Mouse (Mus musculus): ENCODE measurements at regions not wholly inside any gene's neighbourhood (a gene's known extent, or its start where the extent isn't known, plus 50 kb on each side); places are given as distances from the start of the nearest gene placed in this dataset.

DNA sequence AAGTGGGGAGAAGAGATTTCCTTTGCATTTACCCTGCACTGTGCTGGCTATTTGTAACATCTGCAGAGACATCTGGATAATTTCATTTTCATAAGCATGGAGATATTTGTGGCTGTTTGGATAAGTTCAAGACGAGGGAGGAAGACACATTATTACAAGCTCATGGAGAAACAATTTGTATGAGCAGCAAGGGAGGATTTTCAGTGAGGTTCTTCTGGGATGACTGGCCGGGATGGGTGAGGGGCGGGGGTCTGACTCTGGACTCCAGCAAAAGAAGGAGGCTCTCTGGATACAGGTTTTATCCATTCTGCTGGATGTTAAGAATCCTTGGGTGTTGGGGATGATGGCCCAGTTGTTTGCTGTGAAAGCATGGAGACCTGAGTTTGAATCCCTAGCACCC lies 246.5 kb upstream of the 9630041A04Rik start:
- no peaks in the 10 kb centered on the region for H3K27me3 ChIP-seq (replicated peaks; ENCODE audit: control insufficient read depth, insufficient read depth, low read length)
- no peak overlapping the region for H3K4me3 ChIP-seq (ENCODE audit: low read depth, low read length)
- WGBS = 89% methylated on average over 3 of the region's 3 CpGs
- no peak for DNase-seq (ENCODE audit: low spot score)
- H3K27ac ChIP-seq (ENCODE audit: low read depth, low read length) = no peak overlapping the region
- no peaks in the 10 kb centered on the region for H3K4me1 ChIP-seq (ENCODE audit: control insufficient read depth, insufficient read depth, low read length)
- H3K4me2 ChIP-seq (ENCODE audit: low read length) = no peak overlapping the region
- no peak overlapping the region for H3K9ac ChIP-seq (ENCODE audit: low read length)
- no peak for ATAC-seq
- H3K9me3 ChIP-seq (replicated peaks; ENCODE audit: control insufficient read depth, low read length) = no peaks in the 10 kb centered on the region
- no peaks in the 10 kb centered on the region for H3K36me3 ChIP-seq (ENCODE audit: control insufficient read depth, insufficient read depth, low read length)

DNA sequence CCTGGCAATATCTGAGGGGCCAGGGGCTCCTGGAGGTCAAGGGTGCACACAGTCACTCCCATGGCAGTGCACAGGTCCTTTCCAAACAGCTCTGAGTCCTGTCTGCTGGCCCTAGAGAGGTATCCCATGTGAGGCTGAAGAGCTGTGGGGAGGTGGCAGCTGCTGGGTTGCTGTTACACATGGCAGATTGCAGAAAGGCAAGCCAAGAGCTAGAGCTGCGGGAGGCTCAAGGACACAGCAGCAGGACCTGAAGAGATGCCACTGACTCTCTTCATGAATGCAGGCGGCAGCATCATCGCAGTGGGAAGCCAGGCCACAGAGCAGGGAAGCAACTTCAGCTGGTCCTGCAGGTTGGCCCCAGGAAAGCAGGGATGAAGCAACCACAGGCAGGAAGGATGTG lies 247.7 kb upstream of the 9630041A04Rik start:
- Histone ChIP-seq H3K4me1 (ENCODE audit: control insufficient read depth, insufficient read depth, low read length) (no peaks in the 10 kb centered on the region), H3K27ac (ENCODE audit: low read depth, low read length) (peak overlapping the region; percentile 2; the same call in 1 of the 2 replicates), H3K9me3 (replicated peaks; ENCODE audit: control insufficient read depth, low read length) (no peaks in the 10 kb centered on the region), H3K36me3 (ENCODE audit: control insufficient read depth, insufficient read depth, low read length) (no peaks in the 10 kb centered on the region), H3K4me3 (ENCODE audit: low read depth, low read length) (no peak overlapping the region), H3K4me2 (ENCODE audit: low read length) (no peak overlapping the region), H3K9ac (ENCODE audit: low read length) (no peak overlapping the region), H3K27me3 (replicated peaks; ENCODE audit: control insufficient read depth, insufficient read depth, low read length) (no peaks in the 10 kb centered on the region)
- peak; percentile 48; the same call in 1 of the 2 replicates for ATAC-seq
- 74% methylated on average over 3 of the region's 3 CpGs for WGBS
- DNase-seq (ENCODE audit: low spot score) = peak; percentile 47

DNA sequence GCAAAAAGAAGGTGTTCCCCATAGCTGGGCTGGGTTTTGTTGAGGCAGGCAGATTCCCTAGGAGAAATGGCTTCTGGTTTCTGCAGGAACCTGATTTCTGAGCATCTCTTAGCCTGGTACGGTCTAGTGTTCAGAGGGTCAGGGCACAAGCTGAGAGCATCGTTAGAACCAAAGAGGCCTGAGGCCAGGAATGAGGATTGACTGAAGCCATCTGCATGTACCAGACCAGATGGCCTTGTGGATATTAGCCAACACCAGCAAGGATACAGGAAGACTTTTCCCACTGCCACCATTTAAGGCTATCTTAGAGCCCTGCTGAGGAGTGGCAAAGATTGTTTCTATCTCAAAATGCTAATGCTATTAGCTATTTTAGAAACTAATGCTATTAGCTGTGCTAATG lies 248.2 kb upstream of the 9630041A04Rik start:
- peak; percentile 23 for DNase-seq (ENCODE audit: low spot score)

DNA sequence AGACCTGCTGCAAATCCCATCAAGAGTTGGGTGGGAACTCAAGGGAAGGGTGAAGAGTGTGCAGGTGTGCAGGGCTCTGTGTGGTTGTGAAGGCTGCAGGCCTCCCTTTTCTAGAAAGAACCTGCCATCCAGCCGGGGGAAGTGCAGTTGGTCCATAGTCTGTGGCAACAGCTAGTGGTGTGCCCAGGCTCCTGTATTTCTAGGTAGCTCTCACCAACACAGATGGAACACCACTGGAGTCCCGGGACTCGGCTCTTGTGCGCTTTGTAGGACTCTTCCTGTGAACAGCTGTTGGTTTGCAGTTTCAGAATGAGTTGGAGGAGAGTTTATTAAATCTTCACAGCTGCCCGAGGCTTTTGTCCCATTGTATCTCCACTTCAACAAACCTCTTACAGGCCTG lies 248.7 kb upstream of the 9630041A04Rik start:
- ATAC-seq (no peak), DNase-seq (ENCODE audit: low spot score) (no peak)
- Histone ChIP-seq H3K4me1 (ENCODE audit: control insufficient read depth, insufficient read depth, low read length) (no peaks in the 10 kb centered on the region), H3K4me3 (ENCODE audit: low read depth, low read length) (no peak overlapping the region), H3K9ac (ENCODE audit: low read length) (no peak overlapping the region), H3K9me3 (replicated peaks; ENCODE audit: control insufficient read depth, low read length) (no peaks in the 10 kb centered on the region), H3K4me2 (ENCODE audit: low read length) (no peak overlapping the region), H3K27me3 (replicated peaks; ENCODE audit: control insufficient read depth, insufficient read depth, low read length) (no peaks in the 10 kb centered on the region), H3K36me3 (ENCODE audit: control insufficient read depth, insufficient read depth, low read length) (no peaks in the 10 kb centered on the region), H3K27ac (ENCODE audit: low read depth, low read length) (no peak overlapping the region)
- WGBS = 86% methylated on average over 5 of the region's 5 CpGs

More for the DNA sequence above, 248.2 kb upstream of the 9630041A04Rik start:
- Histone ChIP-seq H3K9me3 (replicated peaks; ENCODE audit: control insufficient read depth, low read length) (no peaks in the 10 kb centered on the region), H3K4me3 (ENCODE audit: low read depth, low read length) (no peak overlapping the region), H3K4me1 (ENCODE audit: control insufficient read depth, insufficient read depth, low read length) (no peaks in the 10 kb centered on the region), H3K27ac (ENCODE audit: low read depth, low read length) (no peak overlapping the region), H3K9ac (ENCODE audit: low read length) (no peak overlapping the region), H3K36me3 (ENCODE audit: control insufficient read depth, insufficient read depth, low read length) (no peaks in the 10 kb centered on the region), H3K4me2 (ENCODE audit: low read length) (no peak overlapping the region), H3K27me3 (replicated peaks; ENCODE audit: control insufficient read depth, insufficient read depth, low read length) (no peaks in the 10 kb centered on the region)
- 60% methylated on average over 2 of the region's 2 CpGs for WGBS
- no peak for ATAC-seq

DNA sequence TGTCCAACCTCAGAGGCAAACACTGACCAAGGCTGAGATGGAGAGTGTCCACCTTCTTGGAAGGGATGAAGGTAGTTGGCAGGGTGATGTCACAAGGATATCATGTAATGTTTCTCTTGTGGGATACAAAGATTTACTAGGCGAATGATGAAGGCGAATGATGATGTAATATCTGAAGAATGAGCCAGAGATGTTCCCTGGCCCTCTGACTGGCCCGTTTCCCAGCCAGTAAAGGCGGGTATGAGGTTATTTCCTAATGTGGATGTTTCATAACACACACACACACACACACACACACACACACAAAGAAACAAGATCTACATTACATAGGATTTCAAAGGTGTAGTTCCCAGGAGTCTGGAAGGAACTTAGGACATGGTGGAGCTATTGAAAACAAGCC lies 249.1 kb upstream of the 9630041A04Rik start:
- H3K9ac ChIP-seq (ENCODE audit: low read length) = no peak overlapping the region
- H3K27ac ChIP-seq (ENCODE audit: low read depth, low read length) = no peak overlapping the region
- no peaks in the 10 kb centered on the region for H3K27me3 ChIP-seq (replicated peaks; ENCODE audit: control insufficient read depth, insufficient read depth, low read length)
- ATAC-seq = no peak
- 81% methylated on average over 4 of the region's 4 CpGs for WGBS
- H3K4me2 ChIP-seq (ENCODE audit: low read length) = no peak overlapping the region
- H3K4me1 ChIP-seq (ENCODE audit: control insufficient read depth, insufficient read depth, low read length) = no peaks in the 10 kb centered on the region
- H3K9me3 ChIP-seq (replicated peaks; ENCODE audit: control insufficient read depth, low read length) = no peaks in the 10 kb centered on the region
- H3K4me3 ChIP-seq (ENCODE audit: low read depth, low read length) = no peak overlapping the region
- no peak for DNase-seq (ENCODE audit: low spot score)
- H3K36me3 ChIP-seq (ENCODE audit: control insufficient read depth, insufficient read depth, low read length) = no peaks in the 10 kb centered on the region

DNA sequence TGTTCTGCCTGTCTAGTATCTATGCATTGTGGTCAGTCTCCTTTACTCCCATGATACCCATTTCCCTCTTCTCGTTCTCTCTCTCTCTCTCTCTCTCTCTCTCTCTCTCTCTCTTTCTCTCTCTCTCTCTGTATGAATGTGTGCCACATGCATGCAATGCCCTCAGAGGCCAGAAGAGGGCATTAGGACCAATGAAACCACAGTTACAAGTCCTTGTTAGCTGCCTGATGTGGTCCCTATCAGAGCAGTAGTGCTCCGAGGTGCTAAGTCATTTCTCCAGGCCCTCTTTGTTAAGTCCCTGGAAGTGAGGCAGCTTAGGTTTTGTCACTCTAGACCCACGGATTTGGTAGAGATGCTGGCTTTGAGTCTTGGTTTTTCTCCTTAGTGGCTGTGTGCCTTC lies 250.2 kb upstream of the 9630041A04Rik start:
- Histone ChIP-seq H3K4me2 (ENCODE audit: low read length) (no peak overlapping the region), H3K27me3 (replicated peaks; ENCODE audit: control insufficient read depth, insufficient read depth, low read length) (no peaks in the 10 kb centered on the region), H3K36me3 (ENCODE audit: control insufficient read depth, insufficient read depth, low read length) (no peaks in the 10 kb centered on the region), H3K27ac (ENCODE audit: low read depth, low read length) (no peak overlapping the region), H3K4me3 (ENCODE audit: low read depth, low read length) (no peak overlapping the region), H3K4me1 (ENCODE audit: control insufficient read depth, insufficient read depth, low read length) (no peaks in the 10 kb centered on the region), H3K9me3 (replicated peaks; ENCODE audit: control insufficient read depth, low read length) (no peaks in the 10 kb centered on the region), H3K9ac (ENCODE audit: low read length) (no peak overlapping the region)
- 23% methylated on average over 3 of the region's 3 CpGs for WGBS
- peak; percentile 44 for DNase-seq (ENCODE audit: low spot score)
- ATAC-seq = no peak

DNA sequence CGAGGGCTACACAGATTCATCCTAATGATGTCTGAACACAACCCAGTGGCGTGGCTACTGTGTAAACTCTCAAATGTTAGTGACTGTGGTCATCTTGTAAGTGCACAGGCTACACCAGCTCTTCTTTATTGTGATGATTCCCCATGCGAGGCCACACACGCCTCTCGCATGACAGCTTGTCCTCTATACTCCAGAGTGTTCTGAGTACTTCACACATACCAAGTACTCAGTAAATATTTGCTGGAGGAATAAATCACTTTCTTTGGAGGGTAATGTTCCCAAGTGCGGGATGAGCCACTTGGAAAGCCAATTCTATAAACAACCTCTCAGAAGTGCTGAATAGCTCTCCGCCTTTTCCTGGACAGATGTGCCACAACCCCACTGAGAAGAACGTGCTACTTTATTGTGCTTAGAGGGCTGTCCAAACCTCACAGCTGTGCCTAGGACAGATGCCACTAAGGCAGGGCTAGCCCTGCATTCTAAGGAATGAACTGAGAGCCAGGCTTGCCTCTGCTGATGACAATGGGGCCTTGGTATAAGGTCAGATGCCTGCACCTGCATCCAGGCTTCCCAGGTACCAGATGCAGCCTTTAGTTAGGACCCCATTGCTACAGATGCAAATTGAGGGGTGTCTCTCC lies 250.7 kb upstream of the 9630041A04Rik start:
- Histone ChIP-seq H3K36me3 (ENCODE audit: control insufficient read depth, insufficient read depth, low read length) (no peaks in the 10 kb centered on the region), H3K4me3 (ENCODE audit: low read depth, low read length) (no peak overlapping the region), H3K9me3 (replicated peaks; ENCODE audit: control insufficient read depth, low read length) (no peaks in the 10 kb centered on the region), H3K4me2 (ENCODE audit: low read length) (no peak overlapping the region), H3K9ac (ENCODE audit: low read length) (no peak overlapping the region), H3K27me3 (replicated peaks; ENCODE audit: control insufficient read depth, insufficient read depth, low read length) (no peaks in the 10 kb centered on the region), H3K27ac (ENCODE audit: low read depth, low read length) (no peak overlapping the region), H3K4me1 (ENCODE audit: control insufficient read depth, insufficient read depth, low read length) (no peaks in the 10 kb centered on the region)
- ATAC-seq (no peak), DNase-seq (ENCODE audit: low spot score) (no peak)
- 81% methylated on average over 8 of the region's 8 CpGs for WGBS

DNA sequence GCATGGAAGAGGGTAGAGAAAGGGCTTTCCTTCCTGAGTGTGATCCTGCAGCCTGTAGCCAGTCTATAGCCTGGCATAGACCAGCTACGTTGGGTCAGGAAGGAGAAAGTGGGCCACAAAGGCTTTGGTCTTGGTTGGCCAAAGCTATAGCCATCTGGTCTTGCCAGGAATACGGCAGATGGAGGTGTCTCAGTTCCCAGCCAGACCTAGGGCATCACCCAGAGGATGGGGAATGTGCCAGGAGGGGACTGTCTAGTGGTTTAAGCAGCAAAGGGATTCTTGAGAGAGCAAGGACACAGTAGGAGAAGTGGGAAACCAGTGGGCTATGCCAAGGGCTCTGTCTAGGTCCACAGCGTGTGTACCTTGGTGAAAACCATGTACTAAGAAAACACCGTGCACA lies 251.3 kb upstream of the 9630041A04Rik start:
- WGBS = 87% methylated on average over 4 of the region's 4 CpGs
- Histone ChIP-seq H3K27me3 (replicated peaks; ENCODE audit: control insufficient read depth, insufficient read depth, low read length) (no peaks in the 10 kb centered on the region), H3K4me2 (ENCODE audit: low read length) (no peak overlapping the region), H3K4me3 (ENCODE audit: low read depth, low read length) (no peak overlapping the region), H3K9ac (ENCODE audit: low read length) (no peak overlapping the region), H3K27ac (ENCODE audit: low read depth, low read length) (no peak overlapping the region), H3K4me1 (ENCODE audit: control insufficient read depth, insufficient read depth, low read length) (no peaks in the 10 kb centered on the region), H3K36me3 (ENCODE audit: control insufficient read depth, insufficient read depth, low read length) (no peaks in the 10 kb centered on the region), H3K9me3 (replicated peaks; ENCODE audit: control insufficient read depth, low read length) (no peaks in the 10 kb centered on the region)
- ATAC-seq (no peak), DNase-seq (ENCODE audit: low spot score) (no peak)

DNA sequence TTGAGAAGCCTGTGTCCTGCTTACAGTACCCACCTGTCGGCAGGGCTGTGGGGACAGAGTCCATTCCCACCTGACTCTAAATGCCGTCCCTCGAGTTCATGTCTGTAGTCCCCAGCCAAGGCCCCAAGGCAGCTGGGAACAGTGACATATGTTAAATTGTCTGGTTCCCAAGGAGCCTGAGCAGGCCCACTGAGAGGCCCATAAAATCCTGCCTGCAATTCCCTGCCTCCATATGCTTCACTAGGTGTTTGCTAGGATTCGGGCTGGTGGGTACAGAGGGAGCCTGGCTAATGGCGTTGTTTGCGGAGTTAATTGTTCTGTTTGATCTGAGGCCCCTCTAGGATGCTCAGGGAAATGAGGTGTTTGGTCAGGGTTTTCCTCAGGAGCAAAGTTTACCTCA lies 258.8 kb upstream of the 9630041A04Rik start:
- 70% methylated on average over 6 of the region's 6 CpGs for WGBS
- Histone ChIP-seq H3K9ac (ENCODE audit: low read length) (no peak overlapping the region), H3K4me2 (ENCODE audit: low read length) (no peak overlapping the region), H3K4me1 (ENCODE audit: control insufficient read depth, insufficient read depth, low read length) (no peaks in the 10 kb centered on the region), H3K9me3 (replicated peaks; ENCODE audit: control insufficient read depth, low read length) (no peaks in the 10 kb centered on the region), H3K4me3 (ENCODE audit: low read depth, low read length) (no peak overlapping the region), H3K27me3 (replicated peaks; ENCODE audit: control insufficient read depth, insufficient read depth, low read length) (no peaks in the 10 kb centered on the region), H3K27ac (ENCODE audit: low read depth, low read length) (no peak overlapping the region), H3K36me3 (ENCODE audit: control insufficient read depth, insufficient read depth, low read length) (no peaks in the 10 kb centered on the region)
- no peak for DNase-seq (ENCODE audit: low spot score)
- no peak for ATAC-seq
